Mouse (Mus musculus) right cerebral cortex, postnatal 10 days (tissue): ENCODE results near the gene Rbm4.

Source experiments
- DNase-seq, 2 experiments: peaks; one replicate each; pipeline ENCODE4 v3.0.0; 2021; ENCODE audit warnings: low spot score in 2 of 2

The Rbm4 gene

GRCm38 (mm10) chr19:4741482-4741881, 52.2 kb downstream of the Rbm4 start:
- DNase-seq, result no peak

- no peak for DNase-seq
Measured at GRCm38 (mm10) chr19:4739762-4740161, 53.9 kb downstream of the Rbm4 start.

GRCm38 (mm10) chr19:4739053-4739452, 54.6 kb downstream of the Rbm4 start:
- no peak for DNase-seq

- no peak for DNase-seq
Measured at GRCm38 (mm10) chr19:4737866-4738265, 55.8 kb downstream of the Rbm4 start.
